Mouse (Mus musculus) cerebellum, postnatal 25 days (tissue): Measurements from ENCODE around the gene Vmn1r14.
"Not testable (repeated sequence)": the region's sequence is repeated elsewhere in the genome, so short reads cannot be mapped to it uniquely, and the experiment has no call there.

Source experiments
- DNase-seq, 2 experiments: peaks; one replicate each; pipeline ENCODE4 v3.0.0; 2021; ENCODE audit warnings: mixed read lengths in 2 of 2

Gene Vmn1r14

DNA sequence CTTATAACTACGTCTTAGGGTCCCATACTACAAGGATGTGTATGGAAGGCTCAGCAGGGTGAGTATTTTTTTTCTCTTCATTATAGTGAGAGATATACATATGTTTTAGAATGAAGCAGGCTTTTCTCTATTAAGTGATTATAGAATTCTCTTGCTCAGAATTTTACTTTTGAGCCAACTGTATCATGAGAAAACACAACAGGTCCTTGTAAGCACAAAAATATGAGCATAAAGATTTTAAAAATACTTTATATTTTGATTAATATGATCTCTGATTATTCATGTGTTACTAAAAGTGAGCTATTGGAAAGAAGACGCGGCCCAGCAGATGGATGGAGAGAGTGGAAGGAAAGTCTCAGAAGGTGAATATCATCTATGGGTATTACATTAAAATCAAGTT, at the start of gene Vmn1r14:
Vmn1r14 (plus strand) TSS at position 301 of the 400 bp plus-strand sequence.
- DNase-seq: no peak

DNA sequence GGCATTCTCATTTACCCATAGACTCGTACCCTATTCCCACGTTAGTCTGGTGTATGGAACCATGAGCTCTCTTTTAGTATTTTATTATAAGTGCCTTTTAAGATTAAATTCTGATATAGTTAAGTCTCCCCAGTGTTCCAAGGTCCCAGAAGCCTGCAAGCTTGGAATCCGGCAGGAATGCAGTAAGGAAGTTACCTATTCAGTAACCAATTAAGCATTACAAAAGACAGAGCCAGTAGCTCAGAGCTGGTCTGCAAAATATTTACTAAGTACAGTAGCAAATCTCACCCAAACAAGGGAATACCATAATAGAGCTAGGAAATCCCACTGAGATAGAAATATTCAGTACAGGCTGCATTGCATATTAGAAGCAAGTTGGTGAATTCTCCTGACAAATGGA, 41.5 kb upstream of the Vmn1r14 start:
- DNase-seq: not testable (repeated sequence)

DNA sequence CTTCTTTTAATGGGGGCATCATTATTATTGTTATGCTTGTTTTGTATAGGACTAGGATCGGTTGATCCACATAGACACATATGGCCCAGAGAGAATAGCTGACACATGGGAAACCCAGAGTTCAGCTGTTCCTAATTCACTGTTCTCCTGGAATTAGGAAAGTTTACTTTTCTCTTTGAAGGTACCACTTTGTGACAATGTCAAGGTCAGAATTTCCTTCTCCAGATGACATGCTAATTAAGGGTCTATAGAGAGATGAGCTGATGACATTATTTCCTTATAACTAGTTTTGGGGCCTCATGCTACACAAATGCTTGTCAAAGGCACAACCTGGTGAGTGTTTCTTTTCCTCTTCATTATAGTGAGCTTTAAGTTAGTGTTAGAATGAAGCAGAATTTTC, 28.5 kb upstream of the Vmn1r14 start, which contains the start of gene Vmn1r13:
Vmn1r13 (plus strand) TSS at position 301 of the 400 bp plus-strand sequence.
- not testable (repeated sequence) for DNase-seq

- DNase-seq: no peak
These were observed 26.2 kb downstream of the Vmn1r14 start, which contains the start of gene Vmn1r15 for GRCm38 (mm10) chr6:57257652-57258051. TSS of gene Vmn1r15 (plus strand) at chr6:57257952.

GRCm38 (mm10) chr6:57260990-57261389, 29.5 kb downstream of the Vmn1r14 start:
- DNase-seq: no peak

GRCm38 (mm10) chr6:57271881-57272280, 40.4 kb downstream of the Vmn1r14 start:
- no peak for DNase-seq

DNA sequence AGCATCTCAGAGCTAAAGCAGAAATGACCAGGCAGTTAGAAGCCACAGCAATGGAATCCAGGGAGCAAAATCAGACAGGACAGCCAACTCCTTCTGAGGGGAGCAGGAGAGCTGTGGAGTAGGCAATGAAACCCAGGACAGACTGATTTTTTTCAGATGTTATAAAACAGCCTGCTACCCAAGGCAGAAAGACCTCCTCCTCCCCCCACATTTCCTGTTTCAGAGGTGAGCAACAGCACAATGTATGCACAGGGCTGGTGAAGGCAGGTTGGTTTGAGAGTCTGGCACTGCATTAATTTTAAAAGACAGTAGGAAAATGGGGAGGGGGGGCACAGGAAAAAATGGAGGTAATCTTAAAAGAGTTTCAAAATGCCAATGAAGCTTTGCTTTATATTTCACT, 41.0 kb downstream of the Vmn1r14 start:
- no peak for DNase-seq

- no peak for DNase-seq
These were observed 47.5 kb downstream of the Vmn1r14 start for GRCm38 (mm10) chr6:57278952-57279351.
